Mouse (Mus musculus) forebrain, postnatal 0 days (tissue): ENCODE results near the gene Rpl38. TPM values are rescaled to one million over a fixed set of nuclear protein-coding genes. Genes with fewer than 3 reads are reported as not detected.

ENCODE experiments used
- ATAC-seq: fragments of 200-750 bp; cut with Nextera tagmentation; 2 replicates; pipeline ENCODE4 v1.8.0; 2017; ENCODE audit warnings: mild to moderate bottlenecking, moderate library complexity
- DNase-seq: peaks from one replicate; pipeline ENCODE4 v3.0.0-alpha.2; 2015
- H3K27ac ChIP-seq: fragments of 300-500 bp; sonication (generic); 2 replicates; pipeline ENCODE4 v1.5.1; 2014; ENCODE audit warnings: low read depth, mild to moderate bottlenecking, antibody characterized with exemption, low read length, moderate library complexity, mixed read lengths
- H3K27me3 ChIP-seq: fragments of 300-500 bp; sonication (generic); 2 replicates; pipeline ENCODE4 v1.6.1; 2014; ENCODE audit warnings: mild to moderate bottlenecking, low read length, mixed read lengths; ENCODE audit not compliant: insufficient read depth
- H3K36me3 ChIP-seq: fragments of 300-500 bp; sonication (generic); 2 replicates; pipeline ENCODE4 v1.6.1; 2014; ENCODE audit warnings: mild to moderate bottlenecking, moderate library complexity; ENCODE audit not compliant: insufficient read depth
- H3K4me1 ChIP-seq: fragments of 300-500 bp; sonication (generic); 2 replicates; pipeline ENCODE4 v1.6.1; 2014; ENCODE audit warnings: antibody characterized with exemption; ENCODE audit not compliant: insufficient read depth
- H3K4me2 ChIP-seq: fragments of 300-500 bp; sonication (generic); 2 replicates; pipeline ENCODE4 v1.6.1; 2014; ENCODE audit warnings: low read depth, mild to moderate bottlenecking, moderate library complexity
- H3K4me3 ChIP-seq: fragments of 300-500 bp; sonication (generic); 2 replicates; pipeline ENCODE4 v1.5.1; 2014; ENCODE audit warnings: low read depth, low read length, mixed read lengths
- H3K9ac ChIP-seq: fragments of 300-500 bp; sonication (generic); 2 replicates; pipeline ENCODE4 v1.6.1; 2014; ENCODE audit warnings: mild to moderate bottlenecking
- H3K9me3 ChIP-seq: fragments of 300-500 bp; sonication (generic); 2 replicates; pipeline ENCODE4 v1.6.1; 2016; ENCODE audit warnings: low read length
- CTCF ChIP-seq: sonication (generic); IDR thresholded peaks from 2 replicates; pipeline ENCODE4 v1.5.1; 2016; ENCODE audit warnings: antibody characterized with exemption, control low read depth, low read depth
- WGBS: fragments of 180-500 bp; shearing (Covaris S2); extraction: QIAGEN DNeasy Blood & Tissue Kit; methylation state at CpG from one replicate; pipeline ENCODE4 v1.1.7; 2014; 5-methylcytosine and 5-hydroxymethylcytosine counted together
- polyA plus RNA-seq: library from polyadenylated mRNA; unstranded; fragments of >200 nt; fragmentation: Nextera tagmentation; extraction: Ambion mirVana; gene quantifications from 2 replicates; pipeline ENCODE4 v1.2.1, GENCODE M21; 2015
- total RNA-seq: library from RNA; depleted of rRNA; stranded (reverse); fragments of >200 nt; gene quantifications from 2 replicates; pipeline ENCODE4 v1.2.3, GENCODE M21; 2014

Gene Rpl38
- total and polyA plus RNA-seq, 2 experiments from 2014 or later, result 1,003 to 1,173 TPM

DNA sequence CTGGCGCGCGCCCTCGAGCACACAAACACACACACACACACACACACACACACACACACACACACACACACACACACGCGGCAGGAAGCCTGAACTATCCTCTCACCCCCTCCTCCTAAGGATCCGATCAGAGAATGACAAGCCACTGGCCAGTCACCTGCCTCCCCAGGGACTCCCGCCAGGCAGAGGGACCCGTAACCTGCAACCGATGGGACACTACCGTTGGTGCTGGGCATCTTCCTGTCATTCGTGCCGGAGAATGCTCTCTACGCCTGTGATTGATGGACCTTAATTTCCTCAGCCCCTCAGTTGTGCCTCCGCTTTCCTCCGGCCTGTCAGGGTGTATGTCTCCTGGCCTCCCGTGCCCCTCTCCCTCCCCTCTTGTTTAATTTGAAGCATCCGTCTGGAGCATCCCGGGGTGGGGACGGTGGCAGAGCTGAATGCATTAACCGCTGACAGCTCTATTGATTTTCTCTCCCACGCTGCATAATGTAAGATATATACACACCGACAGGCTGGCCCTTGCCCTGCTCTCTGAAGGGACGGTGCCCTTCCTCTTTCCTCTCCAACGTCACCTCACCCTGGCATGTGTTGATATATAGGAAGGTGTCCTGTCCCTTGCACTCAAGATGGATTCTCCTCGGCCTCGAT is 11.2 kb upstream of the Rpl38 start:
- Histone ChIP-seq H3K4me2 (no peak overlapping the region), H3K27me3 (no peaks in the 10 kb centered on the region), H3K9me3 (no peaks in the 10 kb centered on the region), H3K9ac (no peak overlapping the region), H3K36me3 (no peaks in the 10 kb centered on the region), H3K27ac (no peak overlapping the region), H3K4me3 (no peak overlapping the region), H3K4me1 (no peaks in the 10 kb centered on the region)
- DNase-seq (no peak), ATAC-seq (peak; percentile 18; the same call in 1 of the 2 replicates)
- 53% methylated on average over 27 of the region's 27 CpGs for WGBS
- no peak for TF ChIP-seq CTCF

GRCm38 (mm10) chr11:114657737-114658136 is 10.6 kb upstream of the Rpl38 start:
- Histone ChIP-seq H3K27me3 (no peaks in the 10 kb centered on the region), H3K4me2 (no peak overlapping the region), H3K4me3 (no peak overlapping the region), H3K36me3 (no peaks in the 10 kb centered on the region), H3K9me3 (no peaks in the 10 kb centered on the region), H3K9ac (no peak overlapping the region), H3K4me1 (no peaks in the 10 kb centered on the region), H3K27ac (no peak overlapping the region)
- peak; percentile 38; the same call in 1 of the 2 replicates for ATAC-seq
- peak; percentile 80 for DNase-seq
- 20% methylated on average over 7 of the region's 7 CpGs for WGBS
- peak; percentile 82 for TF ChIP-seq CTCF

DNA sequence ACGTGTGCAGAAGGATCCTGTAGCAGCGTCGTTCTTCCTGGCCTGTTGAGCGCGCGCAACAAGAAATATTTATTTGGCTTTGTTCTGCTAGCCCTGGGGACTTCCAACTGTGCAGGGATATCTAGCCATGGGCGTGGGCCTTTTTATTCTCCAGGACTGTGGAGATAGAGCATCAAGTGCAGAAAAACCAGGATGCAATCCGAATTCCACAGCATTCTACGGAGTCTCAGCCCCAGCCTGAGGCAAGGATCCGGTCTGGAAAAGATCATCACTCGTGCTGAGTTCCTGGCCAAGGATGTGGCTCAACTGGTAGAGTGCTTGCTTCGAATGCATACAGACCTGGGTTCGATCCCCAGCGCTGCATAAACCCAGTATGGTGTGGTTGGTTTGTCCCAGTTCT is 6.2 kb upstream of the Rpl38 start:
- H3K9me3 ChIP-seq, result no peaks in the 10 kb centered on the region
- no peak overlapping the region for H3K27ac ChIP-seq
- ATAC-seq, result no peak
- H3K4me3 ChIP-seq, result no peak overlapping the region
- 0 out of 2 replicates have a peak, but pooled peaks cover 3% of the 10 kb centered on the region for H3K27me3 ChIP-seq
- DNase-seq, result no peak
- no peaks in the 10 kb centered on the region for H3K36me3 ChIP-seq
- no peak overlapping the region for H3K9ac ChIP-seq
- H3K4me1 ChIP-seq, result no peaks in the 10 kb centered on the region
- H3K4me2 ChIP-seq, result no peak overlapping the region
- no peak for TF ChIP-seq CTCF
- 87% methylated on average over 14 of the region's 14 CpGs for whole genome bisulfite sequencing

- 30% methylated on average over 6 of the region's 6 CpGs for WGBS
- Histone ChIP-seq H3K9ac (no peak overlapping the region), H3K4me2 (no peak overlapping the region), H3K36me3 (no peaks in the 10 kb centered on the region), H3K4me1 (no peaks in the 10 kb centered on the region), H3K4me3 (no peak overlapping the region), H3K27ac (no peak overlapping the region), H3K9me3 (no peaks in the 10 kb centered on the region), H3K27me3 (0 out of 2 replicates have a peak, but pooled peaks cover 3% of the 10 kb centered on the region)
- peak; percentile 88 for TF ChIP-seq CTCF
- DNase-seq, result peak; percentile 82
- ATAC-seq, result peak; percentile 68; the same call in 1 of the 2 replicates
Measured at GRCm38 (mm10) chr11:114662746-114663362, 5.5 kb upstream of the Rpl38 start.

GRCm38 (mm10) chr11:114664164-114664563 is 4.2 kb upstream of the Rpl38 start:
- WGBS, result 83% methylated on average over 7 of the region's 7 CpGs
- ATAC-seq, result no peak
- no peak for TF ChIP-seq CTCF

GRCm38 (mm10) chr11:114665463-114665862 is 2.9 kb upstream of the Rpl38 start:
- Histone ChIP-seq H3K9me3 (no peaks in the 10 kb centered on the region), H3K4me2 (no peak overlapping the region), H3K27me3 (0 out of 2 replicates have a peak, but pooled peaks cover 3% of the 10 kb centered on the region), H3K4me1 (peaks cover 8% of the 10 kb centered on the region), H3K4me3 (no peak overlapping the region), H3K27ac (no peak overlapping the region), H3K36me3 (0 out of 2 replicates have a peak, but pooled peaks cover 4% of the 10 kb centered on the region), H3K9ac (no peak overlapping the region)
- ATAC-seq (no peak), DNase-seq (no peak)
- TF ChIP-seq CTCF, result no peak
- 66% methylated on average over 2 of the region's 2 CpGs for WGBS

More at GRCm38 (mm10) chr11:114664164-114664563, 4.2 kb upstream of the Rpl38 start:
- H3K9ac ChIP-seq, result no peak overlapping the region
- H3K4me1 ChIP-seq, result no peaks in the 10 kb centered on the region
- DNase-seq, result no peak
- 0 out of 2 replicates have a peak, but pooled peaks cover 3% of the 10 kb centered on the region for H3K27me3 ChIP-seq
- H3K4me2 ChIP-seq, result no peak overlapping the region
- H3K4me3 ChIP-seq, result no peak overlapping the region
- H3K36me3 ChIP-seq, result no peaks in the 10 kb centered on the region
- H3K27ac ChIP-seq, result no peak overlapping the region
- H3K9me3 ChIP-seq, result no peaks in the 10 kb centered on the region

DNA sequence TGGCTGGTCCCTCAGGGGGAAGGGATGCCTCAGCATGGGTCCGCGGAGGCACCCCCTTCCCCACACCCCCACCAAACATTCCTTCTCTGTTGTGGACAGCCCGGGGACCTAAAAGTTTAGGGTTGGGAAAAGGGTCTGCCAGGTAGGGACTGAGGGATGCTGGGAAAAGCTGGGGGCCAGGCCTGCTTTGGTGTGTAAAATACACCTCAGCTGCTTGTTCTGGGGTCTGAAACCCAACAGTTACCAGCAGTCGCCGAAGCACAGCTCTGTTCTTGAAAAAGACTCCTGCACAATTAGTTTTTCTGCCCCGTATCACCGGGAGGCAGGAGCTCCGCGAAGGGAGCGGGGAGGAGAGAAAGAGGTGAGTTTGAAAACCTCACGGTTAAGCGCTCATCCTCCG is 1.5 kb upstream of the Rpl38 start:
- DNase-seq (no peak), ATAC-seq (no peak)
- Histone ChIP-seq H3K9me3 (no peaks in the 10 kb centered on the region), H3K4me2 (no peak overlapping the region), H3K4me1 (peaks cover 9% of the 10 kb centered on the region), H3K4me3 (no peak overlapping the region), H3K36me3 (peaks cover 17% of the 10 kb centered on the region), H3K27ac (no peak overlapping the region), H3K9ac (no peak overlapping the region), H3K27me3 (0 out of 2 replicates have a peak, but pooled peaks cover 3% of the 10 kb centered on the region)
- 15% methylated on average over 13 of the region's 13 CpGs for WGBS
- no peak for TF ChIP-seq CTCF
